ENCODE assay signal across 10 mouse cellular contexts in the genomic region with DNA sequence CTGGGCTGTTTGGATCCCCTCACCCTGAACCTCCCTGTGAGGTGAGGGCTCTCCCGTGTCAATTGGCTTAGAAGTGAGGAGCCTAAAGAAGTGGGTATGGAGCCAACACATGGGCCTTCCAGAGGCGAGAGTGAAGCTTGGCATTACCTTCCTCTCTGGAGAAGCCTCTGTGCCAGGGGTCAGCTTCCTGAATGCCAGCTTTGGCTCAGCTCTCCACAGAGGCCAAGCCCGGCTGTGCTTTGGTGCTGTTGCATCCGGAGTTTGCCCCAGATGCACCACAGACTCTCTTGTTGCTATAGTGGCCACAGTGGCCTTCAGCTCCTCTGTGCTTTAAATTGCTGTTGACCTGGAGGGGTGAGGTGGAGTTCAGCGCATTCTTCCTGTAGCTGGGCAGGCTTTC.
A peak's percentile ranks its signal among the peaks of the same experiment; 100 is the strongest.
DNase-seq lines count a peak whose midpoint lies in the region; ATAC-seq and TF ChIP-seq lines count a peak whose summit lies in the region.
"Had no signal": no experiment of that assay in that cellular context is flagged by ENCODE, and none has a peak within 500 bp of the region (broad histone marks: within the 10 kb centered on the region; RNA-seq: fewer than 3 reads in every experiment).

No protein-coding gene starts in this region.

- H3K4me2 ChIP-seq in hindbrain, embryonic 13.5 days = no peak overlapping the region
- no peak overlapping the region for H3K4me2 ChIP-seq in neural tube, embryonic 13.5 days
- H3K4me2 ChIP-seq: liver, embryonic 11.5 days had no signal

- no peak for TF ChIP-seq CTCF in olfactory bulb, adult 2 months (IDR thresholded peaks at IDR 0.05; ENCODE audit: insufficient read depth, low read depth, low read length)

- peak; percentile 18 to 54 for DNase-seq in adrenal gland, adult (ENCODE audit: inconsistent age in 2 of 2, low spot score in 1 of 2)
- DNase-seq in adrenal gland, postnatal 4 days (ENCODE audit: low spot score in 2 of 2) = no peak
- DNase-seq in hindbrain, embryonic 10.5 days (ENCODE audit: low spot score) = no peak
- DNase-seq in neural tube, embryonic 10.5 days (ENCODE audit: extremely low spot score, low spot score) = no peak
- DNase-seq in yolk sac, embryonic 10.5 days (ENCODE audit: low spot score) = no peak

- no peak overlapping the region for H3K9ac ChIP-seq in hindbrain, embryonic 13.5 days
- H3K9ac ChIP-seq in neural tube, embryonic 13.5 days = no peak overlapping the region

- H3K9me3 ChIP-seq in hindbrain, embryonic 13.5 days = no peaks in the 10 kb centered on the region
- no peaks in the 10 kb centered on the region for H3K9me3 ChIP-seq in hindbrain, embryonic 10.5 days
- no peaks in the 10 kb centered on the region for H3K9me3 ChIP-seq in neural tube, embryonic 13.5 days

- no peaks in the 10 kb centered on the region for H3K27me3 ChIP-seq in hindbrain, embryonic 13.5 days
- H3K27me3 ChIP-seq in hindbrain, embryonic 10.5 days (ENCODE audit: insufficient read depth, poor library complexity, severe bottlenecking) = no peaks in the 10 kb centered on the region
- no peaks in the 10 kb centered on the region for H3K27me3 ChIP-seq in neural tube, embryonic 13.5 days

- H3K36me3 ChIP-seq in hindbrain, embryonic 13.5 days = no peaks in the 10 kb centered on the region
- peaks cover 23% of the 10 kb centered on the region for H3K36me3 ChIP-seq in hindbrain, embryonic 10.5 days
- H3K36me3 ChIP-seq in neural tube, embryonic 13.5 days = no peaks in the 10 kb centered on the region
- H3K36me3 ChIP-seq: G1E had no signal

- WGBS in hindbrain, embryonic 13.5 days = 70% methylated on average over 5 of the region's 5 CpGs
- 89% methylated on average over 5 of the region's 5 CpGs for WGBS in hindbrain, embryonic 10.5 days
- WGBS in neural tube, embryonic 13.5 days = 80% methylated on average over 5 of the region's 5 CpGs
- 58% methylated on average over 5 of the region's 5 CpGs for WGBS in olfactory bulb, adult 2 months

- peak; percentile 40; the same call in 1 of the 2 replicates for ATAC-seq in hindbrain, embryonic 13.5 days (ENCODE audit: low FRiP score)
- 0 out of 2 replicates have a peak, but pooled peaks have one; percentile 7 for ATAC-seq in neural tube, embryonic 13.5 days (ENCODE audit: low read depth)

- H3K27ac ChIP-seq in hindbrain, embryonic 13.5 days = no peak overlapping the region
- H3K27ac ChIP-seq in hindbrain, embryonic 10.5 days = no peak overlapping the region
- H3K27ac ChIP-seq in neural tube, embryonic 13.5 days (replicated peaks) = peak overlapping the region; percentile 33; the same call in 1 of the 2 replicates
- H3K27ac ChIP-seq in olfactory bulb, adult 2 months (ENCODE audit: insufficient read depth, low read depth, low read length) = peak overlapping the region; percentile 76

- TF ChIP-seq POLR2A in olfactory bulb, adult 2 months (IDR thresholded peaks at IDR 0.05; ENCODE audit: insufficient read depth, low read depth, low read length) = no peak

- H3K4me3 ChIP-seq in hindbrain, embryonic 13.5 days = no peak overlapping the region
- H3K4me3 ChIP-seq in hindbrain, embryonic 10.5 days = no peak overlapping the region
- H3K4me3 ChIP-seq in neural tube, embryonic 13.5 days = no peak overlapping the region
- no peak overlapping the region for H3K4me3 ChIP-seq in olfactory bulb, adult 2 months (ENCODE audit: insufficient read depth, low read depth, low read length)

- peaks cover 29% of the 10 kb centered on the region for H3K4me1 ChIP-seq in hindbrain, embryonic 13.5 days (replicated peaks)
- peaks cover 49% of the 10 kb centered on the region for H3K4me1 ChIP-seq in hindbrain, embryonic 10.5 days (replicated peaks)
- peaks cover 58% of the 10 kb centered on the region for H3K4me1 ChIP-seq in neural tube, embryonic 13.5 days (replicated peaks)
- peaks cover 34% of the 10 kb centered on the region for H3K4me1 ChIP-seq in olfactory bulb, adult 2 months (ENCODE audit: control insufficient read depth, insufficient read depth, low read length)

Comparison
In these comparisons a context has a peak if more than half of its experiments do, and no peak if none do; other contexts are left out.
1. DNase-seq: peak in adrenal gland, adult (2 of 2); none in adrenal gland, postnatal 4 days (0 of 2), hindbrain, embryonic 10.5 days (single experiment), neural tube, embryonic 10.5 days (single experiment) and yolk sac, embryonic 10.5 days (single experiment).
2. H3K27ac ChIP-seq: peak in neural tube, embryonic 13.5 days (single experiment) and olfactory bulb, adult 2 months (single experiment); none in hindbrain, embryonic 13.5 days (single experiment) and hindbrain, embryonic 10.5 days (single experiment).